Mouse (Mus musculus) testis, postnatal 14 days (tissue): ENCODE results near the gene Nek1.

Source experiments
- DNase-seq: peaks from one replicate; pipeline ENCODE4 v3.0.0; 2021; ENCODE audit warnings: low spot score

Nek1 gene

GRCm38 (mm10) chr8:60992910-60993638 lies at the start of gene Nek1:
TSS of gene Nek1 (plus strand) at chr8:60993195.
- DNase-seq = peak; percentile 98

GRCm38 (mm10) chr8:60947503-60947902 lies 45.5 kb upstream of the Nek1 start:
- no peak for DNase-seq

- DNase-seq = no peak
These were observed 43.1 kb upstream of the Nek1 start for GRCm38 (mm10) chr8:60949859-60950258.

GRCm38 (mm10) chr8:60951271-60951670 lies 41.7 kb upstream of the Nek1 start:
- no peak for DNase-seq

GRCm38 (mm10) chr8:60951757-60952156 lies 41.2 kb upstream of the Nek1 start:
- DNase-seq = no peak

GRCm38 (mm10) chr8:60952803-60953202 lies 40.2 kb upstream of the Nek1 start:
- no peak for DNase-seq

GRCm38 (mm10) chr8:60954281-60955014 lies 38.5 kb upstream of the Nek1 start:
- peak; percentile 69 for DNase-seq

GRCm38 (mm10) chr8:60956847-60957246 lies 36.1 kb upstream of the Nek1 start:
- DNase-seq = no peak

- no peak for DNase-seq
These were observed 30.2 kb upstream of the Nek1 start for GRCm38 (mm10) chr8:60962763-60963162.

- no peak for DNase-seq
These were observed 29.1 kb upstream of the Nek1 start for GRCm38 (mm10) chr8:60963931-60964330.

- DNase-seq = no peak
These were observed 28.5 kb upstream of the Nek1 start for GRCm38 (mm10) chr8:60964518-60964917.

- no peak for DNase-seq
These were observed 27.7 kb upstream of the Nek1 start for GRCm38 (mm10) chr8:60965306-60965705.

GRCm38 (mm10) chr8:60965741-60966140 lies 27.3 kb upstream of the Nek1 start:
- no peak for DNase-seq

- DNase-seq = no peak
These were observed 23.9 kb upstream of the Nek1 start for GRCm38 (mm10) chr8:60969091-60969490.

GRCm38 (mm10) chr8:60971808-60972207 lies 21.2 kb upstream of the Nek1 start:
- DNase-seq = no peak

- no peak for DNase-seq
These were observed 19.5 kb upstream of the Nek1 start for GRCm38 (mm10) chr8:60973448-60973847.

GRCm38 (mm10) chr8:60974837-60975236 lies 18.2 kb upstream of the Nek1 start:
- no peak for DNase-seq

GRCm38 (mm10) chr8:60976818-60977217 lies 16.2 kb upstream of the Nek1 start:
- no peak for DNase-seq

- no peak for DNase-seq
These were observed 14.5 kb upstream of the Nek1 start for GRCm38 (mm10) chr8:60978496-60978895.

- no peak for DNase-seq
These were observed 11.6 kb upstream of the Nek1 start for GRCm38 (mm10) chr8:60981388-60981787.

GRCm38 (mm10) chr8:60982701-60983687 lies 10.0 kb upstream of the Nek1 start, which contains the start of gene Clcn3:
TSS of gene Clcn3 (minus strand) at chr8:60983300.
- DNase-seq = peak; percentile 99

- peak; percentile 54 for DNase-seq
These were observed 9.3 kb upstream of the Nek1 start for GRCm38 (mm10) chr8:60983688-60984079.
